Mouse (Mus musculus): Measurements from ENCODE around the gene Ino80d. TPM values are rescaled to one million over a fixed set of nuclear protein-coding genes. Genes with fewer than 3 reads are reported as not detected.
A peak's percentile ranks its signal among the peaks of the same experiment; 100 is the strongest.

Gene Ino80d
- polyA plus RNA-seq, 1 experiment: 15.1 TPM

DNA sequence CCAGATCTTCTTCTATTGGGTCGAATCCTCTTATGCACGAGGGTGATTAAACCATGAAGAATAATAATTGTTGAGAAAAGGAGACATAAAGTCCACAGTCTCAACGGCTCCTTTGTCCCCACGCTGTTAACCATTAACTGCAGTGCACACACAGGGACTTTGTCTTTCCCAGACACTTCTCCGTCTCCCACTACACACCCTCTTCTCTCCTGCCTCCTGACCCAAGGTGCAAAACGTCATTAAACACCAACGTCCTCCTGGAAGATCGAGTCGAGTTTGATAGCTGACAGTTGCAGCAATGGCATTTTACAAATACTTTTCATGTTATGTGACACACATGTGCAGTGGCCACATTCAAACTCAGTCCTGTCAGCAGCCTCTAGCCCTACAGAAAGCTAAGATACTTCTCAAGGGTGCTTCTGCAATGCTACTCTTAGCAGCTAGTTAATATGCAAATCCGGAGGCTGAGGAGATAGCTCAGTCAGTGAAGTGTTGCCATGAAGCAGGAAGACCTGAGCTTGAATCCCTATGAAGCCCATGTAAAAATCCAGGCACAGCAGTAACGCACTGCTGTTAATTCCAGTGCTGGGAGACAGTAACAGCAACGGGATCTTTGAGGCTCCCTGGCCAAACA is 109.3 kb downstream of the Ino80d start:
- Histone ChIP-seq H3K36me3 (ENCODE audit: control insufficient read depth, insufficient read depth, low read length) (no peaks in the 10 kb centered on the region), H3K4me3 (ENCODE audit: extremely low read depth, insufficient read depth, insufficient read length) (no peak overlapping the region), H3K4me1 (ENCODE audit: control insufficient read depth, insufficient read depth, insufficient read length) (no peaks in the 10 kb centered on the region; the same call in 1 of the 2 replicates), H3K27ac (ENCODE audit: insufficient read depth, low read length) (no peak overlapping the region), H3K27me3 (ENCODE audit: control insufficient read depth, insufficient read depth, low read length) (no peaks in the 10 kb centered on the region)
- no peak for DNase-seq (ENCODE audit: low read depth in 1 of 2, low spot score in 2 of 2)
- WGBS: 73% methylated on average over 12 of the region's 12 CpGs
- TF ChIP-seq POLR2A (IDR thresholded peaks at IDR 0.05; ENCODE audit: low read depth, low read length): no peak
- TF ChIP-seq CTCF (IDR thresholded peaks at IDR 0.05; ENCODE audit: extremely low read depth, insufficient read depth, insufficient read length, insufficient replicate concordance): no peak

DNA sequence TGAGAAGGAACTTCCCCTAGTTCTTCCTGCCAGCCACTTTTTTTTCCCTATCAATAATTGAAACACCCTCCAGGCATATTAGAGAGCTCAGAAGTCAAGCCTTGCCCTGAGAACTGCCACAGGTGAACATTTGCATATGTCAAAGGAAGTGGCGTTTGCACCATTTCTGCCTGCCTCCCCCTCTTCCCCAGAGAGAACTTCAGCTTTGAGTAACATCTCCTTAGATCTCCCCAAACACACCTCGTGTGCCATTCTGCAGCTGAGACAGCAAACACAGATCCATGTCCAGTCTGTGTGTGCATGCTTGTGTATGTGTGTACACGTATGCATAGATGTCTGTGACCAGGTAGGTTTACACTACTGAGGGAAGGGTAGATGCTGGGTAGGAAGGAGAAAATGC is 112.6 kb downstream of the Ino80d start:
- no peaks in the 10 kb centered on the region; the same call in 1 of the 2 replicates for H3K4me1 ChIP-seq (ENCODE audit: control insufficient read depth, insufficient read depth, insufficient read length)
- no peak overlapping the region for H3K4me3 ChIP-seq (ENCODE audit: extremely low read depth, insufficient read depth, insufficient read length)
- no peaks in the 10 kb centered on the region for H3K36me3 ChIP-seq (ENCODE audit: control insufficient read depth, insufficient read depth, low read length)
- H3K27me3 ChIP-seq (ENCODE audit: control insufficient read depth, insufficient read depth, low read length): no peaks in the 10 kb centered on the region
- no peak overlapping the region for H3K27ac ChIP-seq (ENCODE audit: insufficient read depth, low read length)
- TF ChIP-seq CTCF (IDR thresholded peaks at IDR 0.05; ENCODE audit: extremely low read depth, insufficient read depth, insufficient read length, insufficient replicate concordance): no peak
- 32% methylated on average over 3 of the region's 3 CpGs for WGBS
- DNase-seq (ENCODE audit: low read depth in 1 of 2, low spot score in 2 of 2): peak in 1 of 2 experiments; percentile 24

DNA sequence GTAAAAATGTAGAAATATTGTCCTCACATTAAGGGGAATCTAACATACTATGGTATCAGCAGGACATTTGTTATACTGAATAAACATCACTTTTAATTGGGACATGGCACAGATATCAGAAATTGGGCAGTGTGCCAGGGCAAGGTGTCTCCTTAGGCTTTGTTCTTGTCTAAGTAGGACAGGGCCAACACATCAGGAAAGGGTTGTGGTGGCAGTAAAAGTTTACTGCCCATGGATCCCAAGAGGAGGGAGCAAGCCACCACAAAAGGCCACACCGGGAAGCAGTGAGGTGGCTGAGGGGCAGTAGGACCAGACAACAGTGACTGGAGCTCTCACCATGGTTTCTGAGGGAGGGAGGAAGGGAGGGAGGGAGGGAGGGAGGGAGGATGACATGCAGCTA is 121.1 kb downstream of the Ino80d start:
- Histone ChIP-seq H3K36me3 (ENCODE audit: control insufficient read depth, insufficient read depth, low read length) (no peaks in the 10 kb centered on the region), H3K27ac (ENCODE audit: insufficient read depth, low read length) (no peak overlapping the region), H3K4me3 (ENCODE audit: extremely low read depth, insufficient read depth, insufficient read length) (no peak overlapping the region), H3K27me3 (ENCODE audit: control insufficient read depth, insufficient read depth, low read length) (no peaks in the 10 kb centered on the region), H3K4me1 (ENCODE audit: control insufficient read depth, insufficient read depth, insufficient read length) (no peaks in the 10 kb centered on the region)
- TF ChIP-seq CTCF (IDR thresholded peaks at IDR 0.05; ENCODE audit: extremely low read depth, insufficient read depth, insufficient read length, insufficient replicate concordance) (no peak), POLR2A (IDR thresholded peaks at IDR 0.05; ENCODE audit: low read depth, low read length) (no peak)
- 53% methylated on average over 1 of the region's 1 CpGs for WGBS
- DNase-seq (ENCODE audit: low read depth in 1 of 2, low spot score in 2 of 2): no peak

DNA sequence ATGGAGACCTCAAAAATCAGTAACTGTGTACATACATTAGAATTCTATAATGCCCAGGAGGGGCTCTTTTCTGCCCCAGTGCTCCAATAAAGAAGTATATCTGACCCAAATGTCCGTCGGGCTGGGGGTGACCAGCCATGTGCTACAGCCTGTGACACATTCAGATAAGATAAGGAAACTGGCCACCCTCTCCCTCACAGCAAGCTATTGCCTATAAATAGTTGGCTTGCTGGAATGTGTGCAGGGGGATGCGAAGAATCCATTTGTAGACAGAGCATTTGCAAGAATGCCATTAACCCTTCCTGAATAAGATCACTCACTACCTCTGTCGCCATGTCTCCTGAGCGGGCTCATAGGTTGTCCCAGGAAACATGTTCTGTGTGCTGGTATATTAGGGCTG is 121.8 kb downstream of the Ino80d start:
- H3K4me3 ChIP-seq (ENCODE audit: extremely low read depth, insufficient read depth, insufficient read length): no peak overlapping the region
- DNase-seq (ENCODE audit: low read depth in 1 of 2, low spot score in 2 of 2): no peak
- H3K36me3 ChIP-seq (ENCODE audit: control insufficient read depth, insufficient read depth, low read length): no peaks in the 10 kb centered on the region
- no peaks in the 10 kb centered on the region for H3K27me3 ChIP-seq (ENCODE audit: control insufficient read depth, insufficient read depth, low read length)
- H3K27ac ChIP-seq (ENCODE audit: insufficient read depth, low read length): no peak overlapping the region
- H3K4me1 ChIP-seq (ENCODE audit: control insufficient read depth, insufficient read depth, insufficient read length): no peaks in the 10 kb centered on the region
- TF ChIP-seq POLR2A (IDR thresholded peaks at IDR 0.05; ENCODE audit: low read depth, low read length): no peak
- TF ChIP-seq CTCF (IDR thresholded peaks at IDR 0.05; ENCODE audit: extremely low read depth, insufficient read depth, insufficient read length, insufficient replicate concordance): no peak
- WGBS: 84% methylated on average over 5 of the region's 5 CpGs

DNA sequence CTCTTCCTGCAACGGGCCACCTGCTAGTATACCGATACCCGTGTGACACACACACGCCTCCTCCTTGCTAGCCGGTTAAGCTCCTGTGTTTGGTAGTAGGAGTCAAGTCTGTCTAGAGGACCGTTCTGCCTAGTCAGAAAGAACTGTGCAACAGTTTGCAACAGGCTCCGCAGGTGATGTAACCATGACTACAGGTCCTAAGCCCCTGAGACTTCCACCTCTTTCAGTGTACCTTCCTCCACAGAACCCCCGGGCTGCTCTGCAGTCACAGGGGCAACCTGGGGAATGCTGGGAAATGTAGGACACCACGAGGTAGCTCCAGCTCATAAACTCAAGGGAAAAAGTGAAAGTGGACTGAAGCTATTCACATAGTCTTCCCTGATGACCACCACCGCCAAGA is 123.4 kb downstream of the Ino80d start:
- TF ChIP-seq CTCF (IDR thresholded peaks at IDR 0.05; ENCODE audit: extremely low read depth, insufficient read depth, insufficient read length, insufficient replicate concordance) (no peak), POLR2A (IDR thresholded peaks at IDR 0.05; ENCODE audit: low read depth, low read length) (no peak)
- H3K4me1 ChIP-seq (ENCODE audit: control insufficient read depth, insufficient read depth, insufficient read length): no peaks in the 10 kb centered on the region
- H3K36me3 ChIP-seq (ENCODE audit: control insufficient read depth, insufficient read depth, low read length): no peaks in the 10 kb centered on the region
- H3K4me3 ChIP-seq (ENCODE audit: extremely low read depth, insufficient read depth, insufficient read length): no peak overlapping the region
- WGBS: 83% methylated on average over 10 of the region's 10 CpGs
- no peak overlapping the region for H3K27ac ChIP-seq (ENCODE audit: insufficient read depth, low read length)
- H3K27me3 ChIP-seq (ENCODE audit: control insufficient read depth, insufficient read depth, low read length): no peaks in the 10 kb centered on the region
- no peak for DNase-seq (ENCODE audit: low read depth in 1 of 2, low spot score in 2 of 2)

DNA sequence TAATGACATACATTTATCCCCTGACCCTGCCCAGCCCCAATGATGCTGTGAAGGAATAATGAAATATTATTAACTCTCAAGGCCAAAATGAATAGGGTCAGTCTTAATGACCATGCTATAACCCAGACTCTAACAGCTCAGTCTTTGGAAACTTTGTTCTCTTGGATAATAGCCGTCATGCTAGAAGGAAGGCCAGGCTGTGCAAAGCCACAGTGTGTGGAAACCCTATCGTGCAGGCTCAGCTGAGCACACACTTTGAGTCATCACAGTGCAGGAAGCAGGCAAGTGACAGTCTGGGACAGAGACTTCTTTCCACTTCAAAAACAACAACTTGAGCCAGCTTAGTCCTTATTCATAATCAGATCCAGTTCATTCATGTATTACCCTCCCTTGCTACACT is 126.9 kb downstream of the Ino80d start:
- H3K27me3 ChIP-seq (ENCODE audit: control insufficient read depth, insufficient read depth, low read length): no peaks in the 10 kb centered on the region
- DNase-seq (ENCODE audit: low read depth in 1 of 2, low spot score in 2 of 2): no peak
- H3K27ac ChIP-seq (ENCODE audit: insufficient read depth, low read length): no peak overlapping the region
- TF ChIP-seq POLR2A (IDR thresholded peaks at IDR 0.05; ENCODE audit: low read depth, low read length): no peak
- no peak for TF ChIP-seq CTCF (IDR thresholded peaks at IDR 0.05; ENCODE audit: extremely low read depth, insufficient read depth, insufficient read length, insufficient replicate concordance)
- no peak overlapping the region for H3K4me3 ChIP-seq (ENCODE audit: extremely low read depth, insufficient read depth, insufficient read length)
- no peaks in the 10 kb centered on the region for H3K4me1 ChIP-seq (ENCODE audit: control insufficient read depth, insufficient read depth, insufficient read length)
- no peaks in the 10 kb centered on the region for H3K36me3 ChIP-seq (ENCODE audit: control insufficient read depth, insufficient read depth, low read length)
- WGBS: 73% methylated on average over 2 of the region's 2 CpGs

DNA sequence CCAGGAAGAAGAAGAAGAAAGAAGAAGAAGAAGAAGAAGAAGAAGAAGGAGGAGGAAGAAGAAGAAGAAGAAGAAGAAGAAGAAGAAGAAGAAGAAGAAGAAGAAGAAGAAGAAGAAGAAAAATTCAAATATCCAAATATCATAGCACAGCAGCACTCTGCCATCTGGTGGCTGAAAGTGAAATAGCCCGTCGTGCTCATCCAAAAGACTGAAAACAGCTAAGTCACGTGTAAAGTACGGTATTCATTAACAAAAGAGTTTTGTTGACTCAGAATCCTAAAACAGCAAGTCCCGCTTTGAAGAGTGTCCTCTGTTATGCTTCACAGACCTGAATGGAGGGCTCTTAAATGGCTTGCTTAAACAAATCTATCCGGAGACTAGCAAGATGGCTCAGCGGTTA is 128.2 kb downstream of the Ino80d start:
- H3K27me3 ChIP-seq (ENCODE audit: control insufficient read depth, insufficient read depth, low read length): no peaks in the 10 kb centered on the region
- WGBS: 24% methylated on average over 7 of the region's 7 CpGs
- no peaks in the 10 kb centered on the region for H3K36me3 ChIP-seq (ENCODE audit: control insufficient read depth, insufficient read depth, low read length)
- H3K4me3 ChIP-seq (ENCODE audit: extremely low read depth, insufficient read depth, insufficient read length): no peak overlapping the region
- H3K4me1 ChIP-seq (ENCODE audit: control insufficient read depth, insufficient read depth, insufficient read length): no peaks in the 10 kb centered on the region
- no peak overlapping the region for H3K27ac ChIP-seq (ENCODE audit: insufficient read depth, low read length)
- DNase-seq (ENCODE audit: low read depth in 1 of 2, low spot score in 2 of 2): peak; percentile 8 to 39
- peak; percentile 55; the same call in 1 of the 2 replicates for TF ChIP-seq CTCF (IDR thresholded peaks at IDR 0.05; ENCODE audit: extremely low read depth, insufficient read depth, insufficient read length, insufficient replicate concordance)
- TF ChIP-seq POLR2A (IDR thresholded peaks at IDR 0.05; ENCODE audit: low read depth, low read length): no peak
